Mouse (Mus musculus): ENCODE measurements around the gene Nrde2.

DNA sequence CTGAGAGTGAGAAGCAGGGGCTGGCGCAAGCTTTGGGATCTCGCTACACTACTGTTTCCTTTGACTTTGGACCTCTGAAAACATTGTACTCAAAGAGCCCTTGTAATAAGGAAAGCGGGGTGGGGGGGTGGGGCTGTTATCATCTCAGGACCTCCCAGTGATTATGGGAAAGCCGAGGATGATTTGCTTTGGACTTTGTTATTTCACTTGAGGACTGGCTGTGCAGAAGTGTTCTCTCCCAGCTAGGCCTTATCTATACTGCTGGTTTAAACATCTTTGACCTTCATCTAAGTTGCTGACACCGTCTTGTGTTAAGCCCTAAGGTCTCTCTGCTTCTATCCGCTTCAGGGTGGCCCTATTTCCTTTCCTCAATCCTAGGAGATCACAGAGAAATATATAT lies 31.3 kb upstream of the Nrde2 start:
- TF ChIP-seq CTCF (IDR thresholded peaks at IDR 0.05; ENCODE audit: low read depth) (no peak), EP300 (IDR thresholded peaks at IDR 0.05; ENCODE audit: low read depth) (no peak)
